Mouse (Mus musculus) retina, embryonic 14.5 days (tissue): ENCODE measurements around the gene Lyve1.
A peak's percentile ranks its signal among the peaks of the same experiment; 100 is the strongest.

Source experiments
- DNase-seq: peaks from one replicate; pipeline ENCODE4 v3.0.0-alpha.2; 2015; ENCODE audit warnings: low spot score

Lyve1 gene

GRCm38 (mm10) chr7:110853611-110854010 lies 9.4 kb downstream of the Lyve1 start:
- DNase-seq: no peak

- DNase-seq: no peak
Measured at GRCm38 (mm10) chr7:110851541-110852203, 11.4 kb downstream of the Lyve1 start.

DNA sequence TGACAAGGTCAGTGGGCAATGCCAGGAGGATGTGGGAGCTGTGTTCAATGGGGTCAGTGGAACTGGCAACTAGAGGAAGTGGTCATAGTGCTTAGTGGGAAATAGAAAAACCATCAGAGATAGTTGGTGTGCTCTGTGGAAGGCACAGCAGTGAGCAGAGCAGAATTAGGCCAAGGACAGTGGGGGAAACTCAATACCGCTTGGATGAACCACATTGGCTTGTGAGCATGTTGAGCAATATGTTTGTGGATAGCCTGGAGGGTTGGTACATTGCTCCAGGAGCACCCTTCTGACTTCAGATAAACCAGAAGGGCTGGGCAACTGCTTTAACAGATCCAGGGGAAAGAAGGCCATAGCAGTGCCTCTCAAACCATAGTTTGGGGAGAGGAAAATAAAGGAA lies 14.7 kb downstream of the Lyve1 start:
- no peak for DNase-seq

DNA sequence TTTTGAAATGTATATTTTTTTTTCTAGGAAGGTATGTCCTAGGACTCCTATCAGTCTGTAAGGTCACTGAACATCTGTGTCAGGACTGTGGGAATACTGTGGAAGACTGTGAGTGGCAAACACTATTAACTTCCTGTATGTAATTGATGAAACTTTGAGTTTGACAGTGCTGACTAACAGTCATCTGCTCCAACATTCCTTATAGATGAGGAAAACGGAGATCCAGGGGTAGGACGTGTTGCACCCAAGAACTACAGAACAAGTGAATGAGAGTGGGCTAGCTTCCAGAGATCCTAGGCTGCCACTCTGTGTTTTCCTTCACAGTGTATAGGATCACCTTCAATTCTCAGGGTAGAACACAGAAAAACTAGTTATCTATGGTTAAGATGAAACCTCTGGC lies 15.7 kb downstream of the Lyve1 start:
- DNase-seq: no peak

DNA sequence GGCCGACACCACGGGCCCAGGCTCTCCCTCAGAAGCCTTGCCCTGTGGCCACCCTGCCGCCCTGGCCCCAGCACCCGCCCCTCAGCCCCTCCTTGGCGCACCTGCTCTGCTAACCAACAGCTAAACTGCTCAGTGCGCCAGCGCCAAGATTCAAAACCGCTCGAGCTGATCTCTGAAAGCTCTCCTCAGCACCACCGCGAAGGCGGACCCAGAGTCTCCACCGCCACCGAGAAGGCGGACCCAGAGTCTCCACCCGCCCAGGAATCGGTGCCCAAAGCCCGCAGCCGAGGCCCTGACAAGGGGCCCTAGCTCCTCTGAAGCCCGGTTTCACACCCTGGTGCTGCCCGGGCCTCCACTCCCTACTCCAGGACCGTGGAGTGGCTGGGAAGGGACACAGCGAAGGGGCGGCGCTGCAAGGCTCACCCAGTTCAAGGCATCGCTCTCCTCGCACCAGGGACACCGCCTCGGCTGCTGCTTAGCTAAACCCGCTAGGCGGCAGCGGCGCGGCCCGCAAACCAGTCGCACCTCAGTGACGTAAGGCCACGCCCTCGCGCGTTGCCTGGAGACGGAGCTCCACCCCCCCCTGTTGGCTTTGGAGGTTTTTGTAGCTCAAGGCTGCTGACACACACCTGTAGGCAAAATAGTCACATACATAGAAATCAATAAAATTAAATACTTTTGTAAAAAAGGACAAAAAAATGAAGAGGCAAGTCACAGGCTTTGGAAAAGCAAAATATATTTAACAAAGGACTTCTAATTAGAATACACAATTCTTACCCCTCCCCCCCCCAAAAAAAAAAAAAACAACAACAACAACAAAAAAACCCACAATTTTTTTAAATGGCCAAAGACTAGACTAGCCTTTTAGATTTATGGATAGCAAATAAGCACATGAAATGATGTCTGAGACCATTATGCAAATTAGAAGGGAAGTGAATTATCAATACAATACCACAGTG lies 18.8 kb downstream of the Lyve1 start, which contains the start of gene Rnf141:
Gene Rnf141, minus strand, starts transcription at position 542 of the 959 bp plus-strand sequence.
- DNase-seq: peak; percentile 96

DNA sequence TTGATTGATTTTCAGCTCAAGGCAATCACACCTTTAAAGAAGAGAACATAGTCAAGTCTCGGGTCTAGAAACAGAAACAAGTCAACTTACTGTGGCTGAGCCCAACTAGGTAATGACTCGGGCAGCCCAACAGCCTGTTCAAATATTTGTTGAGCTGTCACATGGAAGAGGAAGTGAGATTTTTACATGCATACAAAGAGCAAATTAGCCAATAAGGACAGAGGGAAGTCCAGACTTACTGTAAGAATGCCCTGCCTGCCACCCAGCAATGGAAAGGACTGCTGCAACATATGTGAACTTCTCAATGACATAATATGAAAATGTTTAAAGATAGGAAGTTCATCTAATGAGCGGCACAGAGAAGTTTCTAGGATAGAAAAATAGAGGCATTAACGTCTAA lies 22.7 kb downstream of the Lyve1 start:
- no peak for DNase-seq

DNA sequence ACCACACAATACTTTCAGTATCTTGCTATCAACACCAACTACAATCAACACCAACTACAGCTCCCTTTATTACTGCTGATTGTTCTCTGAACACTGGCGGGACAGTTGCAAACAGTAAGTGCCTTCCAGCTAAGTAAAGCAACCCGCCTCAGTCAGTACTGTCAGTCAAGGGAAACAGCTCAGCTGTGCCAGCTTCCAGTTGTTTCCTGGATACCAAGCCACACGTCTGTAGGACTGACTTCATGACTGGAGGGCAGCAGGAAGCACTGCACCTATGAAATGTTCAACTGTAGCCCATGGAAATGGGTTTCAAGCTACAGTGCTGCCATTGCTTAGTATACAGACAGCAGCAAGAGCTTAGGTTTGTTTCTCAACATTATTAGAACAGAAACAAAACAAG lies 28.5 kb downstream of the Lyve1 start:
- no peak for DNase-seq

DNA sequence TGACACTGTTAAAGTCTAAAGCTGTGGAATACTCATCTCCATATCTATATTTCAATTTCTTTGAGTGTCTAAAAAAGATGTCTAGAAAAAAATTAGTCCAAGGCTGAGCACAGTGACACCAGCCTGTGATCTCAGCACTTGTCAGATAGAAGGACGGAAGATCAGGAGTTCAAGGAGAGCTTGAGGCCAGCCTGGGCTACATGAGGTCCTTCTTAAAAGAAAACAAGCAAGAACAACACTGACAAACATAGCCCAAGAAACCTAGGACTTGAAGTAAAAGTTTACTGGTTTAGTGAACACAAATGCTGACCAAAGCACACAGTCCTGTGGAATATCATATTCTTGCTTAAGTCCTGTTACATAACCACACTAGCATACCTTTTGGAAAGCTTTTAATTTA lies 29.0 kb downstream of the Lyve1 start:
- no peak for DNase-seq

- DNase-seq: no peak
Measured at GRCm38 (mm10) chr7:110833024-110833423, 30.0 kb downstream of the Lyve1 start.

- DNase-seq: no peak
Measured at GRCm38 (mm10) chr7:110823995-110824953, 38.8 kb downstream of the Lyve1 start.

DNA sequence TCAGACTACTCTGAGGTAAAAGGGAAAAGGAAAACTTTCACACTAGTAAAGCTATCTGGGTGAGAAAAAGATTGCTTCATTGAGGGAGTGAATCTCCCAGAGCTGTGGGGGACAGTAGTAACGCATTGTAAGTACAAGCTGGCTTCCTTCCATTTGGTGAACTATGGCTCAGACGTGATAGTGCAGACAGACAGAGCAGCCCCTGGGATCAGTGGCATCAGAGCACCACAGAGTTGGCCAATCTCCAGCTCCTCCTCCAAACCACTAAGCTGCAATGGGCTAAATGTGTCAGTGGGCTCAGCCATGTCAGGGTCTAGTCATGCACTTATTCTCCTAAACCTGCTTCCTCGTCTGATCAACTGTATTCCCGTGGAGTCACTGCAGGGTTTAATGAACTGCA lies 39.4 kb downstream of the Lyve1 start:
- no peak for DNase-seq

- no peak for DNase-seq
Measured at GRCm38 (mm10) chr7:110823076-110823475, 40.0 kb downstream of the Lyve1 start.

DNA sequence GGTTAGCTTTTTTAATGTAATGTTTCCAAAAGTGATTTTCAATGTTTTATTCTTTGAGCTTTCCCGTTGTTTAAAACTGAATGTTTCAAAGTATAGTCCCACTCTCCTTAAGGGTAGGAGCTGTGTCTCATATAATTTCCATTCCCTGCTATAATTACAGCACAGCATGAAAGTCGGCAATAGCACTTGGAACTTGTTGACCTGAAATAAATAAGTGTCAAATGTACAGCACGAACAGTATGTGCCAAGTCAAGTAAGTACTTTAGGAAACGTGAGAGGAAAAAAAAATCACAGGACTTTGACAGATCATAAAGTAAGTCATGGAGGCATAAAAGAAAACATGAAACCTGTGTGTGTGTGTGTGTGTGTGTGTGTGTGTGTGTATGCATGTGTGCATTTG lies 41.0 kb downstream of the Lyve1 start:
- DNase-seq: no peak

DNA sequence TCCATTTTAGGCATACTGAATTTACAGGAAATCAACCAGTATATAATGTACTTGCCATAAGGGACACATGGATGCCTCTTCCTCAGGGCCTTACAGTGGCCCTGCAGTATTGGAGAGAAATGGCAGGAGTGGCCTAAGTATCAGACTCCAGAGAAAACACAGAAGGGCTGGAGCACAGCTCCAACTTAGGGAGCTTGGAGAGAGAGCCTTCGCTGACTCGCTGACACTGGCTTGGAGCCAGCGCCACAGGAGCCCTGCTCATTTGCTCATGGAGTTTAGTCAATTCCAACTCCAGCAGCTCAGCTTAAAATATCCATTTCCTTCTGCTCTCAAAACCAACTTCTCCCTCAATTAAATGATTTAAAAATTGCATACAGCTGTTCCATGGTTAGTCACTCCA lies 41.4 kb downstream of the Lyve1 start:
- no peak for DNase-seq

DNA sequence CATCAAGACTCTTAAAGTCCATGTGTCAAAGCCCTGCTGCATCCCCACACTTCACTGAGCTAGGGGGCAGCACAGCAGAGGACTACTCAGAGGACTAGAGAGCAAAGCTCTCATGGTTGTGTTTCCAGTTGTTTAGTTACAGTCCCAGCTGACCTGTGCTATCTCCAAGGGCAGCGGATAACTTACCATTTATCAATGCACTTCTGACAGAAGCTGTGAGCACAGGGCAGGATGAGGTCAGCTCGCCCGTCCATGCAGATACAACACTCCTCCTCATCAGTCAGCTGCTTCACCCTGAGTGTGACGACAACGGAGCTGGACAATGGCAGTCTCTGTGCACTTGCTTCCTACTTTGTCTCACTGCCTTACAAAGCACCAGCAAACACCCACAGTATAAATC lies 42.0 kb downstream of the Lyve1 start:
- DNase-seq: no peak

DNA sequence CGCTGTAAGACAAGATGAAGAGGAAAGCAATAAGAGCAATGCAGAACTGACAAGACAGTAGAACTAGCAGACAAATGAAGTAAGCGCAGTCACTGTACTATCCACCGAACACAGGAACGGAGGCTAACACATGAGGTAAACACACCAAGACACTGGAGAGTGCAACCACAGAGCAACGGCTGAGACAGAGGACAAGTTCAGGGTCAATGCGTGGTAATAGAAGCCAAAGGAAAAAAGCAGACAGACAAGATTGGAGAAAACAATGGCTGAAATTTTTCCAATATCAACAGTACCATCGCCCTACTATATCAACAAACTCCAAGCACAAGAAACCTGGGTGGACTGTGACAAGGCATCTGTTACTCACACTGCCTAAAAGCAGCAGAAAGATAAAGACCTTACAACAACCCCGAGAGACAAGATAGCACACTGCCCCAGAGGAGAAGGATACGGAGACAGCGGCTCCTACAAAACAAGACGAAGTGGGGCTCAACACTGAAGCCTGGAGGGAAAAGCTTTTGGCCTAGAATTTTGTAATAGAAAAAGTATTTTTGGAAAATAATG lies 44.2 kb downstream of the Lyve1 start:
- no peak for DNase-seq

DNA sequence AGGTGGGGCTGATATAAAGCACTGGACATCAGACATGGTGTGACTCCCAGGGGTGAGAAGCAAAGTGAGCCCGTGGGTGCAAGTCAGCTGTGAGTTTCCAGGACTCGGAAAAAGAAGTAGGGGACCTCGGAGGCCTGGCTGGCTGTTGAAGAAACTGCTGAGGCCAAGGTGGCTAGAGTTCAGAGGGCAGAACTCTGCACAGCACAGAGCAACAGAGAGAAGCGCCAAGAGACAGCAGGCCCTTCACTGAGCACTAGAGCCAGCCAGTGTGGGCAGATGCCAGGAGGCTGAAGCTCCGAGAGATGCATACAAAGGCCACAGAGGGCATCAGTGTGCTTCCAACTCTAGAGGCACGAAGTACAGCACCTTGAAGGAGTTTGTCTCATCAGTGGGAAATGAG lies 44.8 kb downstream of the Lyve1 start:
- DNase-seq: no peak

DNA sequence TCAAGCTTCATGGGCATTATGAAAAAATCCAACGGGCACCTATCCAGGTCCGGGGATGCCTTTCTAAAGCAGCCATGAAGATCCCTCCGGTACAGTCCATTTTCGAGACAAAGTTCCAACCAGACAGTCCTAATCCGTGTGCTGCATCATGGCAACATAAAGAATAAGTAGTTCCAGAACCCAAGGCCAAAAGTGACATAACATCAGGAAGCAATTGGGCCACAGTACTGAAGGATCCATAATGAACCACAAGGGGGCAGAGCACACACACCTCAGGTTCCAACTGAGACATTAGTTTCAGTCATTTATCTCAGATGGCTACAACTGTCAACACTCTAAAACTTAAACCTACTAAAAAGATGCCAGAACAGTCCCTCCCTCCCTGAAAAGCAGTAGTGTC lies 47.0 kb downstream of the Lyve1 start:
- DNase-seq: peak; percentile 80

DNA sequence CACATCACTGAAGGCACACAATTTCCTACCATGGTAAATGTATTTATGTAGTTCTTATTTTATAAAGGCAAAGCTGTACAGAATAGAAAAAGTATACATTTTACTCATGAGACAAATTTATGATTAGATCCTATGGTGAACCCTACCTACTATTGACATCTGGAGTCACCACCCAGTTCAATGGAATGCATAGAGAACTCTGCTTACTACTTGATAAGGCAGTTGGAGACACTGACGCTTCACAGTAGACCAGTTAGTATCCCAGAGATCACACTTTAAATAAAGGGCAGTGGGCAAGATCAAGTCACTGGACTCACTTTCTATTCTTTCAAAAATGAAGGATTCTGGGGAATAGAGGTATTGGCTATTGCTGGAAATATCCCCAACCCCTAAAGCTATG lies 49.1 kb downstream of the Lyve1 start:
- no peak for DNase-seq

DNA sequence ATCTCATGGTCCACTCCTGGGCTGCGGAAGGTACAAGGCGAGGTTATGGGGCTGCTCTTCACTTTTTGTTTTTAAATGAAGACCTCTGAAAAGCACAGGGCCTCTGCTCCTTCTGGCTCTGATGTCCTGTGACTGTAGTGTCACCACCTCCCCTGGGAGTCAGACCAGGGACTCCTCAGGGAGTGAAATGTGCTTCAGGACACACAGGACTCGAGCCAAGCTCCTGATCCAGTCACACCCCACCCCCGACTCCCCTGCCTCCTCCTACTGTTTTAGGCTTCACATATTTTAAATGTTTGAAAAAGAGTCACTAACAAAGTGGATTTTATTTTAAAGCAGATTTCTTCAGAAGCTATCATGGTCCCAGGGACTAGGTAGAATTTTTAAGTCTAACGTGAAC lies 51.5 kb downstream of the Lyve1 start:
- DNase-seq: no peak

GRCm38 (mm10) chr7:110810995-110811394 lies 52.0 kb downstream of the Lyve1 start:
- no peak for DNase-seq
